Mouse (Mus musculus) hindlimb bud, embryonic 11.5 days (tissue): ENCODE results near the gene Cd3eap.
A peak's percentile ranks its signal among the peaks of the same experiment; 100 is the strongest.

ENCODE experiments used
- DNase-seq: peaks from one replicate; pipeline ENCODE4 v3.0.0-alpha.2; 2012; ENCODE audit warnings: low read depth, low spot score; ENCODE audit errors: extremely low spot score

The Cd3eap gene

GRCm38 (mm10) chr7:19332709-19333352 lies 26.5 kb downstream of the Cd3eap start:
- DNase-seq = no peak

DNA sequence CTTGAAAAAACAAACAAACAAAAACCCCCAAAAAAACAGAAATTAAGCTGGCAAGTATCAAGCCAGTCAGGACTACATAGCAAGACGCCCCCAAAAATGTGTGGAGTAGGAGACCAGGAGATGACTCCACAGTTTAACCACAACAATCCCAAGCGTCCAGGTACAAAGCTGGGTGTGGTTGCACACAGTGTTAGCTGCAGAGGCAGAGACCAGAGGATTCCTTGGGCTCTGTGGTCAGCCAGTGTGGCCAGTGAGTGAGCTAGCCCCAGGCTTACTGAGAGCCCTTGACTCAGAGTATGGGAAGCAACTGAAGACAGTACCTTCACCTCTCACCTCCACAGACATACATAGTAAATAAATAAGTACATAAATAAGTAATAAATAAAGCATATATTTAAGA lies 27.4 kb downstream of the Cd3eap start:
- no peak for DNase-seq

DNA sequence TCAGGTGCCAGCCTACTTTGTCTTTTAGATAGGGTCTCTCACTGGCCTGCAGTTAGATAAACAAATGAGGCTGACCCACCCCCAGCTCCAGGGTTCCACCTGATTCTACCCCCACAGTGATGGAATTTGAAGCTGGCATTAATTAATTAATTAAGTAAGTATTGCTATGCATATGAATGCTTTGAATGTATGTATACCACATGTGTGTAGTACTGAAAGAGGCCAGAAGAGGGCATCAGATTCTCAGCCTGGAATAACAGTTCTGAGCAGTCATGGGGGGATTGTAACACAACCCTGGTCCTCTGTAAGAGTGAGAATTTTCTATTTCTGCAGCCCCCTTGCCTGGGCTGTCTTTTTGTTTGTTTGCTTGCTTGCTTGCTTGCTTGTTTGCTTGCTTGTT lies 30.9 kb downstream of the Cd3eap start:
- DNase-seq = no peak

- DNase-seq = no peak
These were observed 31.5 kb downstream of the Cd3eap start for GRCm38 (mm10) chr7:19327782-19328181.

DNA sequence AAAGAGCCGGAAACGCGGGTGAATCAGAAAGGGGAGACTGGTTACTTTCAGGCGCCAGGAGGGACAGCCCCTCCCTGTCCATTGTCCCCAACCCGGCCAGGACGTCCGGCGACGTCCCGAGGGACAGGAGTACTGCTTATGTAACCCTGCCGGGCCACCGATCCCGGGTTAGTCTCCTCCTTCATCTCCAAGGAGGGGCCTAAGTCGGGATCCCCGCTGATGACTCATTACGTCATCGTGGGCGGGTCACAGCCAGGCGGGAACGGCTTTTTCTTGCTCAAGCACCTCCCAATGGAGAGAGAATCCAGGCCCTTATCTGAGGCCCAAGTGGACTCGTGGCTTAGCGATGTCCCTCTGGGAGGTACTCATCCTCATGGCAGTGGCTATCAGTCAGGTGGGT lies 32.2 kb downstream of the Cd3eap start:
- no peak for DNase-seq

DNA sequence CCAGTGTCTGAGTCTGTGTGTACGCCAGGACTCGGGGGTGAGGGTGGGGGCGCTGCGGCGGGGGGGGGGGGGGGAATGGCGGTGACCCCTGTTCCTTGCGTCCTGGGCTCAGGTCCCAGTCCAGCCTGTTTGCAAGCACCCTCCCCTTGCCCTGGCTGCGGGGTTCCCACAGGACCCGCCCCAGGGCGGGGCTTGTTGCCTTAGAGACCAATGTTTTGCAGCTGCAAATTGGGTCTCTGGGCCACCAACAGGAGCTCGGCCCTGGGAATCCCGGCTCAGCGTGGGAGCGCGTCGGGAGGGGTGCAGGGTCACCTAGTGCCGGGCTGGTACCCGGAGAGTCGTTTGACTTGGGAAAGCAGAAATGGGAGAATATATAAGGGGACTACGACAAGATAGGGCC lies 32.9 kb downstream of the Cd3eap start:
- DNase-seq = no peak

- DNase-seq = no peak
These were observed 33.8 kb downstream of the Cd3eap start for GRCm38 (mm10) chr7:19325262-19326199.

DNA sequence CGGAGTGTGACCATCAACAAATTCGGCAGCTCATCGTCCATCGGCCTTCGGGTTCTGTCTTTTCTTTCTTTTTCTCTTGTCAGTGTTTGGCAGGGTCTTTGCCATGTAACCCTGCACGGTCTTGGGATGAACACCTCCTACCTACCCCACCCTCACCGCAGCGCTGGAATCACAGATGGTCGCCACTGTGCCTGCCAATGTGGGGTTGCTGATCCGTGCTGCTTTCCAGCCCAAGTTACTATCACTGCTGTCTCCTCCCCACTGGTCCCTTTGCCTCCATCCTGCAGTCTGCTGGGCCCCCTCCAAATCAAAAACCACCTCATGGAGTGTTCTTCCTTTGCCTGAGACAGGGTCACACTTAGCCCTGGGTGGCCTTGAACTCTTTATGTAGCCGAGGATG lies 35.1 kb downstream of the Cd3eap start:
- no peak for DNase-seq

GRCm38 (mm10) chr7:19322489-19322888 lies 36.8 kb downstream of the Cd3eap start:
- DNase-seq = no peak

GRCm38 (mm10) chr7:19321464-19321863 lies 37.8 kb downstream of the Cd3eap start:
- DNase-seq = no peak

DNA sequence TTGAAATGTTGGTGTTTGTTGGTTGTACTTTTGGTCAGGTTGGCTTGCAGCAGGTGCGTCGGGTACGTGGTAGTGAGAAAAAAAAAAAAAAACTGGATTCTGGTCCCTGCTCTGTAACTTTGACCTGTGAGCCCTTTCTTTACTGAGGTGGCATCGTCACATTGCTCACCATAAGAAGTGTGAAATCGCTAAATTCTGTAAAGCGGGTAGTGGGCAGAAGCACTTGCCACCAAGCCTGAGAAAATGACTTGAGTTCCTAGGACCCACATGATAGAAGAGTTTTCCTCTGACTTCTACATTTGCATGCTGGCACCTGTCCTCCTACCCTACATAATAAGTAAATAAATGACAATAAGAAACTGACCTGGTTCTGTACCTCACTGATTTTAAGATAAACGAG lies 38.6 kb downstream of the Cd3eap start:
- no peak for DNase-seq

- DNase-seq = peak; percentile 88
These were observed 39.4 kb downstream of the Cd3eap start for GRCm38 (mm10) chr7:19319906-19320305.

- DNase-seq = no peak
These were observed 39.8 kb downstream of the Cd3eap start for GRCm38 (mm10) chr7:19319458-19319857.

GRCm38 (mm10) chr7:19318676-19319075 lies 40.6 kb downstream of the Cd3eap start:
- no peak for DNase-seq

- no peak for DNase-seq
These were observed 41.1 kb downstream of the Cd3eap start for GRCm38 (mm10) chr7:19318201-19318600.

DNA sequence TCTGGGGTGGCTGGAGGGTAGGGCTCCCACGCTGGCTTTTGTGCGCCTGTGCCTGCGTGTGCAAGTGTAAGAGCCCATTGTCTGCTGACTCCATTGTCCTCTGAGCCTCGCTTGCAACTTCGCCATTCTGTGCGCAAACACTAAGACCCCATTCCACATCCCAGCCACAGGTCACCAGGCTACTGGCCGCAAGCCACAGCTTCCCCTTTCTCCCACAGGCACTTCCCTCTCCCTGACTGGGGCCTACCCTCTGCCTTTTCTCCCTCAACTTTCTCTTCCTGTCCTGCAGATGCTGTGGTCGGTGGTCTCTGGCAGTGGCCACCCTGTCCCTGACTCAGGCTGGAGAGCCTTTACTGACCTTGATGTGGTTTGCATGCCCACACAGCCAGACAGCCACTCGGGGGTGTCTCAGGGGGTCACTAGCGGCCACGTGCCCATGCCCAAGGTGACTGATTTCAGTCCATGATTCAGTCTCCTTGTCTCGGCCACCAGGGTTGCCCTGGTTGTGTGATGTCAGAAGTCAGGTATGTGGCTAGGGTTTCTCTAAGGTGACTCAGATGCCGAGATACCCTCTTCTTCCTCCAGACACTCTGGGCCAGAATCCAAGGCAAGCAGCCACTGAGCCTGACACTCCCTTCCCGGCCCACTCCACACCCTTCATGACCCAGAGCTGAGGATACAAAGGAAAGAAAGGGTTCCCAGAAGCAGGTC lies 42.7 kb downstream of the Cd3eap start:
- DNase-seq = no peak

GRCm38 (mm10) chr7:19314033-19314432 lies 45.2 kb downstream of the Cd3eap start:
- DNase-seq = no peak

DNA sequence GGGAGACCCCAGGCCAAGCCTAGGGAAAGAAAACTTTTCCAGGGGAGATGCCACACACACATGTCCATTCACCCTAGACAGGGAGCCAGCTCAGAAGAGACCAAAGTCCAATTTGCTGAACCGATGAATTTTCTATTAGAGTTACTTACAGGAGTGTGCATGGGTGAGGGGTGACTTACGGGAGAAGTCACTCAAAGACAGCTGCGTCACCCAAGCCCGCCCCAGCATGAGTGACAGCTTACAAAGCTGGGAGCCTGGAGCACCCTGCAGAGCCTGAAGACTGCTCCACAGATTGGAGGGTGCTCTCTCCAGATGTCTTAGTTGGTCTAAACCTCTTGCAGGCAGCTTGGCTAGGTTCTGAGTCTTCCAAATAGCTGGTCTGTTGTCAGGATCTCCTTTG lies 47.3 kb downstream of the Cd3eap start:
- no peak for DNase-seq

DNA sequence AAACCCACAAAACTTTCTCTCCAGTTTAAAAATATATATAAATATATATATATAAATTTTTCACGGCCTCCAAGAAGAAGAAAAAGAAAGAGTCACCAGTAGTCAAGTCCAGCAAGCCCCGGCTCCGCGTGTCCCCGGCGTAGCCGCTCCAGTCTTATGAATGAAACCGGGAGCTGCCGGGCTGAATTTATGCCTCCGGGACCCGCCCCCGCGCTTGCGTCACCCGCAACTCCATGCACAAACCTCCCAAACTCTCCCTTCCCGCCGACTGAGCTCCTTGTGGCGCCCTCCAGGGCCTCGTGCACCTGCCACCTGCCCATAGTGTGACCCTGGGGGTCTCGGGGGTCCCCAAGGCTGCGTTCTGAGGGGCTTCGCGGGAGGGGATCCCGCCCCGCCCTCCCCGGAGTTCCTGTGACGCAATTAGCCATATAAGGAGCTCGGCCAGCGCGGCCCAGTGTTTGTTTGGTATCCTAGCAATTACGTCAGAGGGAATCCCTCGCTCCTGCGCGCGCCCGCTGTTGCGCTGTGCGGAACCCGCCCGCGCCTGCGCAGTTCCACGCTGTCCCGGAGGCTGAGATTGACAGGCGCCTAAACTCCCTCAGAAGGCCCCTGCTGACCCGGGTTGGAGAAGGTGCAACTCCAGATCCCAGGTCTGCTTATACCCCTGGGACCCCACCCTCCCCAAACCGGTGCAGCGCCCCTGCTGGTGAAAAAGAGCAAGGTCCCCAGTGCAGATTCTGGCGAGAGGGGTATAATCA lies 49.2 kb downstream of the Cd3eap start, which contains the start of gene Fosb:
TSS of gene Fosb (minus strand) at position 168 of the 758 bp plus-strand sequence.
- no peak for DNase-seq

DNA sequence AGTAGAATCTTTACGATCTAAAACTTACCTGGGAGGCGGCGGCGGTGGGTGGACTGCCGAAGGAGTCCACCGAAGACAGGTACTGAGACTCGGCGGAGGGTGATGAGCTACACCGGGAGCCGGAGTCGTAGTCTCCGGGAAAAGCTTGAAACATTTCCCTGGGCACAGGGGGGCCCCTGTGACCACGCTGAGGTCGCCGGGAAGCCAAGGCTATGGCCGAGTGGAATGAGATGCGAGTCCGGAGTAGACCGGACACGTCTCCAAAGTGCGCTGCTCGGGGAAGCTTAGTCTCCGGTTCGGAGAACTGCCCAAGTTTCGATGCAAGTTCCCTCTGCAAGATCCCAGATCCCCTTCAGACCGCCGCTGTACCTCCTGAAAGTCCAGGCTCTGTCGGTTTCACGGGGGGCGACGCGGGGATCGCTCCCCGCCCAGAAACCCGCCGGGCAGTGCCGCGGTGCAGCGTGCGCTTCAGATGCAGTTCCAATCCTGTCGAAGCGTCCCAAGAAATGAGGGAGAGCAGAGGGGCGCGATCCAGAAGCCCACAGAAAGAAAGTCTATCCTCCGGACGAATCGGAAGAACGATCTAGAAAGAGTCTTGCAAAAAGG lies 49.9 kb downstream of the Cd3eap start:
- DNase-seq = no peak
